Mouse (Mus musculus) T-helper 2 cell (primary cell): ENCODE data around the gene Nme4.

ENCODE experiments used
- in situ Hi-C: fragments of 300-600 bp; cut with MboI, MseI; formaldehyde crosslinking; loops from one replicate; pipeline ENCODE4 v1.15.1; 2025; ENCODE audit warnings: high pct_unique_total_duplicates

Gene Nme4

GRCm38 (mm10) chr17:26095121-26095740 is at the start of gene Nme4:
TSS of gene Nme4 (minus strand) at chr17:26095602.
- in situ Hi-C loops, result no loop called here

- in situ Hi-C loops, result no loop called here
Measured at GRCm38 (mm10) chr17:26143386-26143785, 48.0 kb upstream of the Nme4 start.

- in situ Hi-C loops, result no loop called here
Measured at GRCm38 (mm10) chr17:26142796-26143195, 47.4 kb upstream of the Nme4 start.

GRCm38 (mm10) chr17:26138901-26139381 is 43.5 kb upstream of the Nme4 start:
- in situ Hi-C loops, result no loop called here

GRCm38 (mm10) chr17:26138239-26138836 is 42.9 kb upstream of the Nme4 start, which contains the start of gene Axin1:
TSS of gene Axin1 (plus strand) at chr17:26138688.
- in situ Hi-C loops, result no loop called here

GRCm38 (mm10) chr17:26137751-26138130 is 42.3 kb upstream of the Nme4 start:
- in situ Hi-C loops, result no loop called here

- in situ Hi-C loops, result no loop called here
Measured at GRCm38 (mm10) chr17:26137106-26137750, 41.8 kb upstream of the Nme4 start.

- in situ Hi-C loops, result no loop called here
Measured at GRCm38 (mm10) chr17:26131856-26132853, 36.8 kb upstream of the Nme4 start.

- in situ Hi-C loops, result no loop called here
Measured at GRCm38 (mm10) chr17:26131062-26131732, 35.8 kb upstream of the Nme4 start.

- in situ Hi-C loops, result no loop called here
Measured at GRCm38 (mm10) chr17:26125226-26125625, 29.8 kb upstream of the Nme4 start.

GRCm38 (mm10) chr17:26124560-26124959 is 29.2 kb upstream of the Nme4 start:
- in situ Hi-C loops, result loop anchor here (5.0 kb wide), 1 partner anchor 113 kb away; no protein-coding TSS in a partner anchor

- in situ Hi-C loops, result loop anchor here (5.0 kb wide), 1 partner anchor 114 kb away; no protein-coding TSS in a partner anchor
Measured at GRCm38 (mm10) chr17:26123267-26123684, 27.9 kb upstream of the Nme4 start, which contains the start of gene Mrpl28. TSS of gene Mrpl28 (plus strand) at chr17:26123500.

- in situ Hi-C loops, result loop anchor here (5.0 kb wide), 1 partner anchor 115 kb away; no protein-coding TSS in a partner anchor
Measured at GRCm38 (mm10) chr17:26122431-26123140, 27.2 kb upstream of the Nme4 start.

- in situ Hi-C loops, result loop anchor here (5.0 kb wide), 1 partner anchor 117 kb away; no protein-coding TSS in a partner anchor
Measured at GRCm38 (mm10) chr17:26119766-26120710, 24.6 kb upstream of the Nme4 start.

- in situ Hi-C loops, result no loop called here
Measured at GRCm38 (mm10) chr17:26116503-26117258, 21.3 kb upstream of the Nme4 start.

- in situ Hi-C loops, result no loop called here
Measured at GRCm38 (mm10) chr17:26115956-26116487, 20.6 kb upstream of the Nme4 start.

GRCm38 (mm10) chr17:26115205-26115898 is 19.9 kb upstream of the Nme4 start:
- in situ Hi-C loops, result no loop called here
